In the genomic region with DNA sequence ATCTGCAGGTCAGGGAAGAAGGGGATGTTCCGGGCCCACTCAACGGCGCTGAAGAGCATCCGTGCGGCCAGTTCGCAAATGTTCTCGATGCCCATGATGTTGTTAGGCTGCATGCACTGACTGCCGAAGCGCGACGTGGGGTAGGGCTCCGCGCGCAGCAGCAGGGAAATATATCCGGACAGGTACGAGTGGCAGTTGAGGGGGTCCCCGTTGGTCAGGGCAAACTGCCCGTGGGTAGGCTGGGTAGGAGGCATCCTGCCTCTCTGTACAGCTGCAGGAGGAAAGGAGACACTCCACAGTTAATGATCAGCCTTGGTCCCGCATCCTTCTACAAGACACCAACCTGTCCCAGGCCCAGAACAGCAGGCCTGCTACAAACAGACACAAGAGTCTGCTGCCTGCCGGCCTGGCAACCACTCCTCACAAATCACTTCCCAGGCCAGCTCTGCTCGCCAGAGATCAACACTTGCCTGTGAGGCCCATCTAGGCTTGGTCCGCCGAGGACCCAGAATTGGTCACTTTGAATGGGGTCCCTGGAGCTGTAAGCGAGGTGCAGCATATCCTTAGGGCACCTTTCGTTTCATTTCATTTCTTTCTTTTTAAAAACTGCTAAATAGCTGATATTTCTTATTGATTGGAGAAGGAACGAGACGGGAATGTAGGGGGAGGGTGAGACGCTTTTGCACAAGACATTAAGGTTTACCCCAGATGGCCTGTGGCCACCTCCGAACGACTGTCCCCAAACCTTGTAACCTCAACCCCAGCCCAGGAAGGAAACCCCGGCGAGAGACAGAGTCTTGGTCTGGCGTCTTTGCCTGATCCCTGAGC, we compare ENCODE assay signal across 8 mouse cellular contexts. TPM values are rescaled to one million over a fixed set of nuclear protein-coding genes. Genes with fewer than 3 reads are reported as not detected.
A peak's percentile ranks its signal among the peaks of the same experiment; 100 is the strongest.
DNase-seq lines count a peak whose midpoint lies in the region; ATAC-seq and TF ChIP-seq lines count a peak whose summit lies in the region.

No protein-coding gene starts in this region.

- H3K4me3 ChIP-seq in lung, embryonic 14.5 days (ENCODE audit: low read depth, low read length), result peak overlapping the region; percentile 96
- peak overlapping the region; percentile 92 for H3K4me3 ChIP-seq in hindbrain, embryonic 11.5 days (ENCODE audit: low read depth, low read length)
- H3K4me3 ChIP-seq in limb, embryonic 14.5 days (replicated peaks; ENCODE audit: low read length), result peak overlapping the region; percentile 81
- peak overlapping the region; percentile 79 for H3K4me3 ChIP-seq in small intestine, adult 2 months (ENCODE audit: low read depth, low read length)

- H3K9ac ChIP-seq in lung, embryonic 14.5 days, result peak overlapping the region; percentile 100
- H3K9ac ChIP-seq in hindbrain, embryonic 11.5 days (ENCODE audit: low read depth, low read length), result peak overlapping the region; percentile 100
- peak overlapping the region; percentile 98 for H3K9ac ChIP-seq in limb, embryonic 14.5 days (ENCODE audit: low read depth, low read length, severe bottlenecking)

- no peak for TF ChIP-seq CTCF in lung, embryonic 14.5 days (IDR thresholded peaks at IDR 0.05; ENCODE audit: low read depth)
- no peak for TF ChIP-seq CTCF in small intestine, adult 2 months (IDR thresholded peaks at IDR 0.05; ENCODE audit: extremely low read depth, insufficient read length, insufficient replicate concordance, low read depth, low read length)

- H3K27me3 ChIP-seq in lung, embryonic 14.5 days (ENCODE audit: insufficient read depth, low read length), result no peaks in the 10 kb centered on the region
- no peaks in the 10 kb centered on the region for H3K27me3 ChIP-seq in hindbrain, embryonic 11.5 days (ENCODE audit: control insufficient read depth, insufficient read depth, low read length)
- H3K27me3 ChIP-seq in limb, embryonic 14.5 days (ENCODE audit: control insufficient read depth, insufficient read depth, low read length), result peaks cover 6% of the 10 kb centered on the region; the same call in 1 of the 2 replicates
- H3K27me3 ChIP-seq in small intestine, adult 2 months (ENCODE audit: control insufficient read depth, insufficient read depth, low read length), result no peaks in the 10 kb centered on the region

- H3K9me3 ChIP-seq in lung, embryonic 14.5 days (ENCODE audit: low read depth, low read length), result no peaks in the 10 kb centered on the region
- H3K9me3 ChIP-seq in hindbrain, embryonic 11.5 days (ENCODE audit: control insufficient read depth, low read length), result no peaks in the 10 kb centered on the region
- H3K9me3 ChIP-seq in limb, embryonic 14.5 days (ENCODE audit: control insufficient read depth, low read length), result no peaks in the 10 kb centered on the region

- TF ChIP-seq POLR2A in limb, embryonic 14.5 days (IDR thresholded peaks at IDR 0.05; ENCODE audit: borderline replicate concordance, extremely low read depth, insufficient read depth, insufficient read length), result no peak
- TF ChIP-seq POLR2A in small intestine, adult 2 months (IDR thresholded peaks at IDR 0.05; ENCODE audit: low read depth, low read length), result no peak

- WGBS in lung, embryonic 14.5 days, result 1% methylated on average over 33 of the region's 33 CpGs
- under 1% methylated on average over 32 of the region's 33 CpGs for WGBS in hindbrain, embryonic 11.5 days
- 4% methylated on average over 33 of the region's 33 CpGs for WGBS in limb, embryonic 14.5 days
- 50% methylated on average over 33 of the region's 33 CpGs for WGBS in small intestine, adult 2 months

- peaks cover 61% of the 10 kb centered on the region for H3K36me3 ChIP-seq in lung, embryonic 14.5 days (ENCODE audit: insufficient read depth)
- peaks cover 2% of the 10 kb centered on the region; the same call in 1 of the 2 replicates for H3K36me3 ChIP-seq in hindbrain, embryonic 11.5 days (ENCODE audit: control insufficient read depth, insufficient read depth, low read length)
- peaks cover 40% of the 10 kb centered on the region for H3K36me3 ChIP-seq in limb, embryonic 14.5 days (ENCODE audit: control insufficient read depth, insufficient read depth, low read length)
- H3K36me3 ChIP-seq in small intestine, adult 2 months (ENCODE audit: control insufficient read depth, insufficient read depth, low read length), result peaks cover 8% of the 10 kb centered on the region

- DNase-seq in lung, embryonic 14.5 days, result peak; percentile 64
- DNase-seq in lung, postnatal 10 days, result no peak
- peak; percentile 58 for DNase-seq in embryo, embryonic 10.5 days (ENCODE audit: low spot score)
- DNase-seq in hindbrain, embryonic 11.5 days (ENCODE audit: low spot score), result peak; percentile 66
- no peak for DNase-seq in limb, embryonic 14.5 days (ENCODE audit: low spot score)
- DNase-seq in right cerebral cortex, adult 18-20 months, result no peak
- no peak for DNase-seq in natural killer cell, adult 2 months (ENCODE audit: low spot score in 2 of 2)

- peak overlapping the region; percentile 100 for H3K27ac ChIP-seq in lung, embryonic 14.5 days (ENCODE audit: low read depth)
- peak overlapping the region; percentile 100 for H3K27ac ChIP-seq in hindbrain, embryonic 11.5 days (ENCODE audit: low read depth, low read length)
- peak overlapping the region; percentile 99 for H3K27ac ChIP-seq in limb, embryonic 14.5 days (replicated peaks; ENCODE audit: low read depth, low read length)
- H3K27ac ChIP-seq in small intestine, adult 2 months (ENCODE audit: insufficient read depth, low read depth, low read length), result peak overlapping the region; percentile 44

- ATAC-seq in lung, embryonic 14.5 days (ENCODE audit: insufficient read depth), result no peak
- no peak for ATAC-seq in hindbrain, embryonic 11.5 days (ENCODE audit: low FRiP score)
- ATAC-seq in limb, embryonic 14.5 days (ENCODE audit: low FRiP score, low read depth), result no peak

- H3K4me2 ChIP-seq in lung, embryonic 14.5 days, result peak overlapping the region; percentile 69
- H3K4me2 ChIP-seq in hindbrain, embryonic 11.5 days (replicated peaks; ENCODE audit: low read depth, low read length), result peak overlapping the region; percentile 91
- H3K4me2 ChIP-seq in limb, embryonic 14.5 days (replicated peaks; ENCODE audit: low read depth, low read length, severe bottlenecking), result peak overlapping the region; percentile 88

- peaks cover 9% of the 10 kb centered on the region for H3K4me1 ChIP-seq in lung, embryonic 14.5 days (ENCODE audit: insufficient read depth)
- peaks cover 3% of the 10 kb centered on the region for H3K4me1 ChIP-seq in hindbrain, embryonic 11.5 days (replicated peaks; ENCODE audit: control insufficient read depth, insufficient read depth, low read length)
- H3K4me1 ChIP-seq in limb, embryonic 14.5 days (ENCODE audit: control insufficient read depth, insufficient read depth, low read length), result peaks cover 23% of the 10 kb centered on the region
- no peaks in the 10 kb centered on the region; the same call in none of the 2 replicates for H3K4me1 ChIP-seq in small intestine, adult 2 months (ENCODE audit: control insufficient read depth, insufficient read depth, insufficient read length, low read length)

RNA-seq across cellular contexts. Expression of a gene that starts 8.3 kb away (rescaled TPM):
- polyA plus RNA-seq in lung, embryonic 14.5 days (2014; fragmentation: Nextera tagmentation; extraction: Ambion mirVana), result 142 and 146 TPM in 2 replicates
- polyA plus RNA-seq in hindbrain, embryonic 11.5 days (2014; fragmentation: Nextera tagmentation; extraction: Ambion mirVana), result 95.6 and 120 TPM in 2 replicates
- polyA plus RNA-seq in limb, embryonic 14.5 days (2012; rRNA removed), result 80.2 and 134 TPM in 2 replicates
- 54.7 and 60.8 TPM in 2 replicates for polyA plus RNA-seq in limb, embryonic 14.5 days (2014; fragmentation: Nextera tagmentation; extraction: Ambion mirVana)
- 21.9 and 35.0 TPM in 2 replicates for polyA plus RNA-seq in small intestine, adult 2 months (2012; rRNA removed)

Comparison
In these comparisons a context has a peak if more than half of its experiments do, and no peak if none do; other contexts are left out.
1. DNase-seq: peak in lung, embryonic 14.5 days (single experiment), embryo, embryonic 10.5 days (single experiment) and hindbrain, embryonic 11.5 days (single experiment); none in lung, postnatal 10 days (single experiment), limb, embryonic 14.5 days (single experiment), right cerebral cortex, adult 18-20 months (single experiment) and natural killer cell, adult 2 months (0 of 2).
2. H3K27ac ChIP-seq: peak in every context shown above with its lines; median percentile 100 in lung, embryonic 14.5 days; 100 in hindbrain, embryonic 11.5 days; 99 in limb, embryonic 14.5 days; 44 in small intestine, adult 2 months.
3. Peak in every context shown above with its lines, with median percentiles within 50 percentile points of each other: H3K4me2 ChIP-seq, H3K4me3 ChIP-seq and H3K9ac ChIP-seq.